Mouse (Mus musculus): ENCODE data around the gene Ifnl2. TPM values are rescaled to one million over a fixed set of nuclear protein-coding genes. Genes with fewer than 3 reads are reported as not detected.
"Not testable (repeated sequence)": the region's sequence is repeated elsewhere in the genome, so short reads cannot be mapped to it uniquely, and the experiment has no call there.

The Ifnl2 gene
- total RNA-seq (2022): not detected

- not testable (repeated sequence) for DNase-seq (ENCODE audit: low spot score in 2 of 2)
These were observed at the start of gene Ifnl2 for GRCm38 (mm10) chr7:28510405-28510974. Ifnl2 (minus strand) TSS chr7:28510455.

- no peak for DNase-seq (ENCODE audit: low spot score in 2 of 2)
These were observed 48.2 kb upstream of the Ifnl2 start for GRCm38 (mm10) chr7:28558486-28558885.

GRCm38 (mm10) chr7:28557708-28558107, 47.5 kb upstream of the Ifnl2 start:
- no peak for DNase-seq (ENCODE audit: low spot score in 2 of 2)

GRCm38 (mm10) chr7:28557069-28557468, 46.8 kb upstream of the Ifnl2 start:
- DNase-seq (ENCODE audit: low spot score in 2 of 2): no peak

- no peak for DNase-seq (ENCODE audit: low spot score in 2 of 2)
These were observed 45.8 kb upstream of the Ifnl2 start for GRCm38 (mm10) chr7:28555939-28556535.

- DNase-seq (ENCODE audit: low spot score in 2 of 2): no peak
These were observed 42.8 kb upstream of the Ifnl2 start for GRCm38 (mm10) chr7:28553076-28553475.

GRCm38 (mm10) chr7:28547628-28548027, 37.4 kb upstream of the Ifnl2 start:
- DNase-seq (ENCODE audit: low spot score in 2 of 2): no peak

GRCm38 (mm10) chr7:28547154-28547553, 36.9 kb upstream of the Ifnl2 start, which contains the start of gene Nccrp1:
Nccrp1 (minus strand) TSS chr7:28547254.
- no peak for DNase-seq (ENCODE audit: low spot score in 2 of 2)

- no peak for DNase-seq (ENCODE audit: low spot score in 2 of 2)
These were observed 36.4 kb upstream of the Ifnl2 start for GRCm38 (mm10) chr7:28546649-28547048.

- no peak for DNase-seq (ENCODE audit: low spot score in 2 of 2)
These were observed 35.6 kb upstream of the Ifnl2 start for GRCm38 (mm10) chr7:28545891-28546210.

GRCm38 (mm10) chr7:28545048-28545890, 35.0 kb upstream of the Ifnl2 start:
- no peak for DNase-seq (ENCODE audit: low spot score in 2 of 2)

- DNase-seq (ENCODE audit: low spot score in 2 of 2): no peak
These were observed 33.9 kb upstream of the Ifnl2 start for GRCm38 (mm10) chr7:28544051-28544601.

GRCm38 (mm10) chr7:28540526-28540925, 30.3 kb upstream of the Ifnl2 start, which contains the start of gene Sycn:
Sycn (plus strand) TSS chr7:28540885.
- DNase-seq (ENCODE audit: low spot score in 2 of 2): no peak

GRCm38 (mm10) chr7:28538886-28539285, 28.6 kb upstream of the Ifnl2 start:
- not testable (repeated sequence) for DNase-seq (ENCODE audit: low spot score in 2 of 2)

GRCm38 (mm10) chr7:28532005-28532404, 21.8 kb upstream of the Ifnl2 start:
- DNase-seq (ENCODE audit: low spot score in 2 of 2): no peak

- DNase-seq (ENCODE audit: low spot score in 2 of 2): peak in 1 of 2 experiments; percentile 52
These were observed 17.9 kb upstream of the Ifnl2 start for GRCm38 (mm10) chr7:28527922-28528719.

GRCm38 (mm10) chr7:28522536-28522935, 12.3 kb upstream of the Ifnl2 start, which contains the start of gene Ifnl3:
Ifnl3 (plus strand) TSS chr7:28522836.
- not testable (repeated sequence) for DNase-seq (ENCODE audit: low spot score in 2 of 2)

GRCm38 (mm10) chr7:28511441-28511840, 1.2 kb upstream of the Ifnl2 start:
- DNase-seq (ENCODE audit: low spot score in 2 of 2): no peak

- DNase-seq (ENCODE audit: low spot score in 2 of 2): not testable (repeated sequence)
These were observed 1.1 kb downstream of the Ifnl2 start for GRCm38 (mm10) chr7:28509121-28509520.

GRCm38 (mm10) chr7:28505585-28505984, 4.7 kb downstream of the Ifnl2 start:
- DNase-seq (ENCODE audit: low spot score in 2 of 2): no peak

- no peak for DNase-seq (ENCODE audit: low spot score in 2 of 2)
These were observed 14.8 kb downstream of the Ifnl2 start for GRCm38 (mm10) chr7:28495426-28495825.
